Mouse (Mus musculus) liver, embryonic 16.5 days (tissue): ENCODE data around the gene Atp10a. TPM values are rescaled to one million over a fixed set of nuclear protein-coding genes. Genes with fewer than 3 reads are reported as not detected.

ENCODE experiments used
- ATAC-seq: fragments of 200-750 bp; cut with Nextera tagmentation; 2 replicates; pipeline ENCODE4 v1.8.0; 2017; ENCODE audit warnings: low read depth, mild to moderate bottlenecking, moderate number of reproducible peaks, moderate library complexity
- H3K27ac ChIP-seq: fragments of 300-500 bp; sonication (generic); 2 replicates; pipeline ENCODE4 v1.5.1; 2014; ENCODE audit warnings: mild to moderate bottlenecking, low read length
- H3K27me3 ChIP-seq: fragments of 300-500 bp; sonication (generic); 2 replicates; pipeline ENCODE4 v1.6.1; 2014; ENCODE audit warnings: low read depth, low read length, mixed read lengths; ENCODE audit not compliant: control insufficient read depth, insufficient read depth
- H3K36me3 ChIP-seq: fragments of 300-500 bp; sonication (generic); 2 replicates; pipeline ENCODE4 v1.6.1; 2014; ENCODE audit warnings: mild to moderate bottlenecking; ENCODE audit not compliant: control insufficient read depth, insufficient read depth
- H3K4me1 ChIP-seq: fragments of 300-500 bp; sonication (generic); 2 replicates; pipeline ENCODE4 v1.6.1; 2014; ENCODE audit warnings: low read depth, low read length, mixed read lengths; ENCODE audit not compliant: control insufficient read depth
- H3K4me2 ChIP-seq: fragments of 300-500 bp; sonication (generic); 2 replicates; pipeline ENCODE4 v1.6.1; 2014; ENCODE audit warnings: low read depth, low read length, mixed read lengths
- H3K4me3 ChIP-seq: fragments of 300-500 bp; sonication (generic); 2 replicates; pipeline ENCODE4 v1.5.1; 2014; ENCODE audit warnings: low read depth, mild to moderate bottlenecking, low read length
- H3K9ac ChIP-seq: fragments of 300-500 bp; sonication (generic); 2 replicates; pipeline ENCODE4 v1.6.1; 2014; ENCODE audit warnings: low read depth, low read length
- H3K9me3 ChIP-seq: fragments of 300-500 bp; sonication (generic); replicated peaks from 2 replicates; pipeline ENCODE4 v1.6.1; 2016; ENCODE audit warnings: low read length; ENCODE audit not compliant: control insufficient read depth
- WGBS: fragments of 180-500 bp; shearing (Covaris S2); extraction: QIAGEN DNeasy Blood & Tissue Kit; methylation state at CpG from one replicate; pipeline ENCODE4 v1.1.7; 2014; ENCODE audit not compliant: insufficient replicate concordance; 5-methylcytosine and 5-hydroxymethylcytosine counted together
- polyA plus RNA-seq: library from polyadenylated mRNA; unstranded; fragments of >200 nt; fragmentation: Nextera tagmentation; extraction: Ambion mirVana; gene quantifications from 2 replicates; pipeline ENCODE4 v1.2.1, GENCODE M21; 2015

The Atp10a gene
- polyA plus RNA-seq, 1 experiment from 2014 or later = 0.52 TPM

DNA sequence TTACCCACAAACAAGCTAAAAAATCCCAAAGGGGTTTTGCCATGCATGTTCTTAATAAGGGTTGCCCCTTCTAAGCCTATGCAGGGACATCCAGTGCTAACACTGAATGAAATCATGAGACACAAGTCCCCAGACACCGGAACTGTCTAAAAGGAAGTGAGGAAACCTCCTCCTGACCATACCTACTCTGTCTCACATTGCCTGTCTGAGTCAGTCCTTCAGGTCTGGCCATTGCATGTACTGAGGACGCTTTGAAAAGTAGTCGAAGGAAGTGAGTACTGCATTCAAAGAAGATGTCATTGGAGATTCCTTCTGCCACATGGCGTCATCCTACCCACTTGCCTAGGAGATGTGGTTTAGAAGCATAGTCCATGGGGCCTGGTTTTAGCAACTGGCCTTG is 84.9 kb downstream of the Atp10a start:
- Histone ChIP-seq H3K9ac (no peak overlapping the region), H3K27me3 (no peaks in the 10 kb centered on the region), H3K36me3 (no peaks in the 10 kb centered on the region), H3K4me1 (no peaks in the 10 kb centered on the region), H3K4me3 (no peak overlapping the region), H3K27ac (no peak overlapping the region), H3K4me2 (no peak overlapping the region), H3K9me3 (no peaks in the 10 kb centered on the region)
- ATAC-seq = no peak
- 29% methylated on average over 4 of the region's 4 CpGs for WGBS

GRCm38 (mm10) chr7:58742009-58742408 is 86.0 kb downstream of the Atp10a start:
- peak; percentile 24; the same call in 1 of the 2 replicates for ATAC-seq
- Histone ChIP-seq H3K4me2 (no peak overlapping the region), H3K4me3 (no peak overlapping the region), H3K27ac (no peak overlapping the region), H3K9me3 (no peaks in the 10 kb centered on the region), H3K27me3 (no peaks in the 10 kb centered on the region), H3K4me1 (no peaks in the 10 kb centered on the region), H3K9ac (no peak overlapping the region), H3K36me3 (no peaks in the 10 kb centered on the region)
- 10% methylated on average over 4 of the region's 4 CpGs for WGBS

- no peaks in the 10 kb centered on the region for H3K4me1 ChIP-seq
- WGBS = 30% methylated on average over 1 of the region's 1 CpGs
- no peak overlapping the region for H3K27ac ChIP-seq
- H3K9ac ChIP-seq = no peak overlapping the region
- H3K36me3 ChIP-seq = no peaks in the 10 kb centered on the region
- H3K4me3 ChIP-seq = no peak overlapping the region
- ATAC-seq = no peak
- no peak overlapping the region for H3K4me2 ChIP-seq
- H3K9me3 ChIP-seq = no peaks in the 10 kb centered on the region
- no peaks in the 10 kb centered on the region for H3K27me3 ChIP-seq
Measured at GRCm38 (mm10) chr7:58742648-58743047, 86.7 kb downstream of the Atp10a start.

- Histone ChIP-seq H3K4me3 (no peak overlapping the region), H3K4me1 (no peaks in the 10 kb centered on the region), H3K27ac (no peak overlapping the region), H3K4me2 (no peak overlapping the region), H3K27me3 (no peaks in the 10 kb centered on the region), H3K36me3 (no peaks in the 10 kb centered on the region), H3K9ac (no peak overlapping the region), H3K9me3 (no peaks in the 10 kb centered on the region)
- ATAC-seq = no peak
- WGBS = 32% methylated on average over 4 of the region's 4 CpGs
Measured at GRCm38 (mm10) chr7:58743362-58744320, 87.7 kb downstream of the Atp10a start.

DNA sequence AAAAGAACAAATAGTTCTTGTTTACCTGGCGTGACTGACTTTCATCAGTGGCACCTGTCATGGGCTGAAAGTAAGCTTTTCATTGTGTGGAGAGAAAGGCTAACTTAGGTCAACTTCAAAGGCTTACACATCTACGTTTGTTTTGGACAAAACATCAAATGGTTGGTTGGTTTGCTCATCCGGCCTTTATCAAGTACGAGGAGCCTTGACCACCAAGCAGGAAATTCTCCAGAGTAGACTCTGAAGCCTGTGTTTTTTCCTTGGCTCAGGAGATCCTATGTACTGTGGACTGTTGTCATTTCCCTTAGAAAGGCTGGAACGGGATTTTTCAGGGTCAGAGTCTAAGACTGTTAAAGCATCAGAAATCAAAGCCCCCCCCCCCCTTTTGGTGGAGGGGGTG is 90.9 kb downstream of the Atp10a start:
- Histone ChIP-seq H3K36me3 (no peaks in the 10 kb centered on the region), H3K4me3 (no peak overlapping the region), H3K27ac (no peak overlapping the region), H3K27me3 (no peaks in the 10 kb centered on the region), H3K9me3 (no peaks in the 10 kb centered on the region), H3K9ac (no peak overlapping the region), H3K4me1 (no peaks in the 10 kb centered on the region), H3K4me2 (no peak overlapping the region)
- 33% methylated on average over 5 of the region's 5 CpGs for WGBS
- no peak for ATAC-seq

- H3K4me3 ChIP-seq = no peak overlapping the region
- no peak for ATAC-seq
- WGBS = 70% methylated on average over 6 of the region's 6 CpGs
- H3K27ac ChIP-seq = no peak overlapping the region
- H3K4me1 ChIP-seq = no peaks in the 10 kb centered on the region
- no peaks in the 10 kb centered on the region for H3K9me3 ChIP-seq
- H3K27me3 ChIP-seq = no peaks in the 10 kb centered on the region
- no peak overlapping the region for H3K4me2 ChIP-seq
- no peaks in the 10 kb centered on the region for H3K36me3 ChIP-seq
- H3K9ac ChIP-seq = no peak overlapping the region
Measured at GRCm38 (mm10) chr7:58749904-58750612, 94.1 kb downstream of the Atp10a start.

DNA sequence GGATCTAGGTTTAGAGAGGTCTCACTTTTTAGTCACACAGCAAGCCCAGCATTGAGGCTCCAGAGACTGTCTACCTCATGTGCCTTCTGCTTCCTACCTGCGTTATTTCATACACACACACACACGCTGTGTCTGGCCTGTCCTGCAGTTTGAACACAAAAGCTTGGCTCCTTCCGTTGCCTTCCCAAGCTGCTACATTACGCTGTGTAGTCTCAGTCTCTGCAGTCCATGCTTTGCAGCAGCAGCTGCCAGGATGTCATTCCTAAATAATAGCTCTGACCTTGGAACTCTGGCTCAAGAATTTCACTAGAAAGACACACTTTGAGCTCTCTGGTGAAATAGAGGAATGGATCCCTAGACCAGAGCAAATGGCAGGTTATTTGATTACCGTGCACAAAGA is 96.1 kb downstream of the Atp10a start:
- Histone ChIP-seq H3K27me3 (no peaks in the 10 kb centered on the region), H3K27ac (no peak overlapping the region), H3K4me2 (no peak overlapping the region), H3K9me3 (no peaks in the 10 kb centered on the region), H3K36me3 (no peaks in the 10 kb centered on the region), H3K9ac (no peak overlapping the region), H3K4me1 (no peaks in the 10 kb centered on the region), H3K4me3 (no peak overlapping the region)
- ATAC-seq = no peak
- 69% methylated on average over 5 of the region's 5 CpGs for WGBS

DNA sequence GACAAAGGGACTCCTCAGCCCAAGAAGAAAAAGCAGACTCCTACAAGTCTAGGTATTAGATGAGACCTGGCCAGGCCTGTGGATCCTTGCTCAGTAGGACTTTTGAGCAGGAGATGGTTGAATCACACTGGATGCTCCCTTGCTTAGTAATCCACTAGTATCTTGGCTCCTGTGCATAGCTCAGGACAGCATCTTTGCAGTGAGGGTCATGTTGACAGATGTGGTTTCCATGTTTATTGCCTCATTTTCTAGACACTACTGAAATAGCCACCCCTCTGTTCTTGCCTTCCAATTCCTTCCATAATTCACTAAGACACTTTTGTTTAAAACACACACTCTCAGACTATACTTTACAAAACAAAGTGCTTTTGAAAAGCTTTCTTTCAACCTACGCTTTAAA is 98.1 kb downstream of the Atp10a start:
- no peak for ATAC-seq
- Histone ChIP-seq H3K9ac (no peak overlapping the region), H3K4me3 (no peak overlapping the region), H3K4me1 (no peaks in the 10 kb centered on the region), H3K27me3 (no peaks in the 10 kb centered on the region), H3K9me3 (no peaks in the 10 kb centered on the region), H3K4me2 (no peak overlapping the region), H3K36me3 (no peaks in the 10 kb centered on the region), H3K27ac (no peak overlapping the region)
- 53% methylated on average over 1 of the region's 1 CpGs for WGBS

DNA sequence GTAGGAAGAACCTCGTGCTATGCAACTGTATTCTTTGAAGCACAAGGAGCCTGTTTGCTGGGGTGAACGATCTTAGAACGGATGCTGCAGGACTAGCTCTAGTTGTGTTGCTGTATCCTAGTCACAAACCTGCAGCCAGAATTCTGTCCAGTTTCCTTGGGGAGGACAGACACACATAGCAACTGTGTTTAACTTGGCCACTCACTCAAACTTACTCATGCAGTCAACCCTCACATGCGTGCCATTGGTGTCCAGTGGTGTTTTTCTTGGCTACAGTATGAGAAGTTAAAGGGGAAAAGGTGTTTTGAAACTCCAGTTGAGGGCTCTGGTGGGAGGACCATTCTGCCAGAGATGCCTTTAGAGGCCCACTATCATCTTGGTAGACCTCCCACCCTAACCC is 98.6 kb downstream of the Atp10a start:
- Histone ChIP-seq H3K27ac (no peak overlapping the region), H3K4me2 (no peak overlapping the region), H3K27me3 (no peaks in the 10 kb centered on the region), H3K9me3 (no peaks in the 10 kb centered on the region), H3K4me1 (no peaks in the 10 kb centered on the region), H3K36me3 (no peaks in the 10 kb centered on the region), H3K4me3 (no peak overlapping the region), H3K9ac (no peak overlapping the region)
- 72% methylated on average over 4 of the region's 4 CpGs for whole genome bisulfite sequencing
- no peak for ATAC-seq
